7 mouse cellular contexts compared by ENCODE assay signal in genomic region chr17:29549543-29550428, GRCm38 (mm10). TPM values are rescaled to one million over a fixed set of nuclear protein-coding genes. Genes with fewer than 3 reads are reported as not detected.
A peak's percentile ranks its signal among the peaks of the same experiment; 100 is the strongest.
DNase-seq lines count a peak whose midpoint lies in the region; ATAC-seq and TF ChIP-seq lines count a peak whose summit lies in the region.

TSS of gene Gm17657 (minus strand) at chr17:29549638.
TSS of gene Tbc1d22b (plus strand) at chr17:29549785.

- H3K9ac ChIP-seq in embryonic facial prominence, embryonic 12.5 days = peak within 1 kb of the TSS; percentile 87
- peak within 1 kb of the TSS; percentile 82 for H3K9ac ChIP-seq in heart, adult 2 months (ENCODE audit: low read depth, low read length)
- peak within 1 kb of the TSS; percentile 95 for H3K9ac ChIP-seq in limb, embryonic 13.5 days
- H3K9ac ChIP-seq in midbrain, embryonic 16.5 days (ENCODE audit: low read depth, low read length) = peak within 1 kb of the TSS; percentile 94

- H3K4me1 ChIP-seq in embryonic facial prominence, embryonic 12.5 days = peaks cover 13% of the 10 kb centered on the region
- peaks cover 9% of the 10 kb centered on the region for H3K4me1 ChIP-seq in heart, adult 2 months (ENCODE audit: control insufficient read depth, insufficient read depth, low read length)
- peaks cover 17% of the 10 kb centered on the region for H3K4me1 ChIP-seq in limb, embryonic 13.5 days
- H3K4me1 ChIP-seq in midbrain, embryonic 16.5 days (ENCODE audit: control insufficient read depth, insufficient read depth, low read length) = peaks cover 13% of the 10 kb centered on the region

- peak within 1 kb of the TSS; percentile 83 for H3K4me3 ChIP-seq in embryonic facial prominence, embryonic 12.5 days
- peak within 1 kb of the TSS; percentile 58 for H3K4me3 ChIP-seq in heart, adult 2 months
- peak within 1 kb of the TSS; percentile 96 for H3K4me3 ChIP-seq in limb, embryonic 13.5 days
- H3K4me3 ChIP-seq in midbrain, embryonic 16.5 days (ENCODE audit: low read depth, low read length) = peak within 1 kb of the TSS; percentile 94

- TF ChIP-seq POLR2A in heart, adult 2 months (IDR thresholded peaks at IDR 0.05; ENCODE audit: insufficient read depth, low read depth, low read length) = 0 out of 2 replicates have a peak, but pooled peaks have one; percentile 48

- peak within 1 kb of the TSS; percentile 12; the same call in 1 of the 2 replicates for H3K27ac ChIP-seq in embryonic facial prominence, embryonic 12.5 days
- H3K27ac ChIP-seq in heart, adult 2 months = peak within 1 kb of the TSS; percentile 77
- H3K27ac ChIP-seq in limb, embryonic 13.5 days = no peak within 1 kb of the TSS
- H3K27ac ChIP-seq in midbrain, embryonic 16.5 days (ENCODE audit: low read length) = peak within 1 kb of the TSS; percentile 34; the same call in 1 of the 2 replicates

- intact Hi-C loops in heart, adult 2 months (cut with DNase I) = no loop called here

- no peaks in the 10 kb centered on the region for H3K36me3 ChIP-seq in embryonic facial prominence, embryonic 12.5 days
- H3K36me3 ChIP-seq in heart, adult 2 months (ENCODE audit: control insufficient read depth, insufficient read depth, low read length) = no peaks in the 10 kb centered on the region; the same call in 1 of the 2 replicates
- H3K36me3 ChIP-seq in limb, embryonic 13.5 days = no peaks in the 10 kb centered on the region
- H3K36me3 ChIP-seq in midbrain, embryonic 16.5 days (ENCODE audit: control insufficient read depth, insufficient read depth, low read length) = no peaks in the 10 kb centered on the region

- H3K9me3 ChIP-seq in embryonic facial prominence, embryonic 12.5 days = no peaks in the 10 kb centered on the region
- H3K9me3 ChIP-seq in limb, embryonic 13.5 days = no peaks in the 10 kb centered on the region
- H3K9me3 ChIP-seq in midbrain, embryonic 16.5 days (replicated peaks; ENCODE audit: control insufficient read depth, low read length, poor library complexity, severe bottlenecking) = no peaks in the 10 kb centered on the region

- WGBS in embryonic facial prominence, embryonic 12.5 days = 1% methylated on average over 44 of the region's 44 CpGs
- under 1% methylated on average over 41 of the region's 44 CpGs for WGBS in heart, adult 2 months
- WGBS in limb, embryonic 13.5 days = under 1% methylated on average over 40 of the region's 44 CpGs
- 2% methylated on average over 43 of the region's 44 CpGs for WGBS in midbrain, embryonic 16.5 days

- peak; percentile 93 for ATAC-seq in embryonic facial prominence, embryonic 12.5 days (ENCODE audit: insufficient number of reproducible peaks, insufficient read depth, low FRiP score, low TSS enrichment)
- peak; percentile 99 for ATAC-seq in limb, embryonic 13.5 days (ENCODE audit: low FRiP score, low read depth)
- ATAC-seq in midbrain, embryonic 16.5 days = peak; percentile 98

- TF ChIP-seq EP300 in heart, adult 2 months (IDR thresholded peaks at IDR 0.05; ENCODE audit: insufficient read depth, low read depth, low read length) = no peak

- 0 out of 2 replicates have a peak, but pooled peaks cover 4% of the 10 kb centered on the region for H3K79me2 ChIP-seq in heart, adult 2 months (replicated peaks; ENCODE audit: control insufficient read depth, insufficient read depth, low read length)

- peak; percentile 96 for DNase-seq in adrenal gland, postnatal 25 days
- DNase-seq in heart, adult 2 months = peak; percentile 91 to 95
- peak; percentile 97 for DNase-seq in kidney, adult 8-10 months
- peak; percentile 86 to 95 for DNase-seq in spleen, postnatal 10 days (ENCODE audit: low spot score in 2 of 2)

- TF ChIP-seq CTCF in heart, adult 2 months (IDR thresholded peaks at IDR 0.05) = no peak

- no peaks in the 10 kb centered on the region for H3K27me3 ChIP-seq in embryonic facial prominence, embryonic 12.5 days
- H3K27me3 ChIP-seq in heart, adult 2 months (ENCODE audit: control insufficient read depth, insufficient read depth, low read length) = no peaks in the 10 kb centered on the region
- no peaks in the 10 kb centered on the region for H3K27me3 ChIP-seq in limb, embryonic 13.5 days
- no peaks in the 10 kb centered on the region for H3K27me3 ChIP-seq in midbrain, embryonic 16.5 days (ENCODE audit: control insufficient read depth, insufficient read depth, low read depth, low read length)

- peak within 1 kb of the TSS; percentile 96 for H3K4me2 ChIP-seq in embryonic facial prominence, embryonic 12.5 days (replicated peaks)
- peak within 1 kb of the TSS; percentile 98 for H3K4me2 ChIP-seq in limb, embryonic 13.5 days (replicated peaks)
- H3K4me2 ChIP-seq in midbrain, embryonic 16.5 days (ENCODE audit: low read length) = peak within 1 kb of the TSS; percentile 93

RNA-seq across cellular contexts. Expression of gene Gm17657, which starts in this region (rescaled TPM):
- total RNA-seq in adrenal gland, postnatal 25 days (2021) = not detected in 2 replicates
- not detected in 2 replicates for polyA plus RNA-seq in embryonic facial prominence, embryonic 12.5 days (2016; fragmentation: Nextera tagmentation; extraction: Ambion mirVana)
- not detected for total RNA-seq in heart, adult 2 months (2021)
- not detected in 2 replicates for polyA plus RNA-seq in heart, adult 2 months (2012; rRNA removed)
- not detected in 2 replicates for polyA plus RNA-seq in limb, embryonic 13.5 days (2015; fragmentation: Nextera tagmentation; extraction: Ambion mirVana)
- not detected in 2 replicates for polyA plus RNA-seq in midbrain, embryonic 16.5 days (2015; fragmentation: Nextera tagmentation; extraction: Ambion mirVana)

RNA-seq across cellular contexts. Expression of gene Tbc1d22b, which starts in this region (rescaled TPM):
- total RNA-seq in adrenal gland, postnatal 25 days (2021) = 28.4 and 30.7 TPM in 2 replicates
- 19.0 and 19.1 TPM in 2 replicates for polyA plus RNA-seq in embryonic facial prominence, embryonic 12.5 days (2016; fragmentation: Nextera tagmentation; extraction: Ambion mirVana)
- total RNA-seq in heart, adult 2 months (2021) = 10 to 100 TPM; 12.8 to 13.8 TPM
- 15.3 and 16.9 TPM in 2 replicates for polyA plus RNA-seq in heart, adult 2 months (2012; rRNA removed)
- 14.5 and 16.2 TPM in 2 replicates for polyA plus RNA-seq in limb, embryonic 13.5 days (2015; fragmentation: Nextera tagmentation; extraction: Ambion mirVana)
- polyA plus RNA-seq in midbrain, embryonic 16.5 days (2015; fragmentation: Nextera tagmentation; extraction: Ambion mirVana) = 29.5 and 32.2 TPM in 2 replicates
